Mouse (Mus musculus) ES-E14 (cell line): Measurements from ENCODE around the gene Pard6b. TPM values are rescaled to one million over a fixed set of nuclear protein-coding genes. Genes with fewer than 3 reads are reported as not detected.
A peak's percentile ranks its signal among the peaks of the same experiment; 100 is the strongest.

Experiments
- DNase-seq: peaks from one replicate; pipeline ENCODE4 v3.0.0-alpha.2; 2013; ENCODE audit warnings: low read depth, low spot score
- H3K27ac ChIP-seq: 2 replicates; pipeline ENCODE4 v1.5.1; 2012; ENCODE audit warnings: low read depth, mild to moderate bottlenecking, low read length, moderate library complexity, mixed read lengths; ENCODE audit not compliant: poor library complexity, insufficient read depth, severe bottlenecking
- H3K36me3 ChIP-seq: 2 replicates; pipeline ENCODE4 v1.6.1; 2012; ENCODE audit warnings: mild to moderate bottlenecking, low read length, moderate library complexity, mixed read lengths; ENCODE audit not compliant: control insufficient read depth, poor library complexity, insufficient read depth, severe bottlenecking
- H3K4me1 ChIP-seq, 2 experiments: fragments of 150-350 bp in 1 of 2; sonication (generic) in 1 of 2; 2 replicates each; pipeline ENCODE4 v1.6.1; 2012; ENCODE audit warnings: low read length in 2 of 2, mild to moderate bottlenecking in 1 of 2, mixed read lengths in 1 of 2; ENCODE audit not compliant: control insufficient read depth in 2 of 2, insufficient read depth in 2 of 2, poor library complexity in 1 of 2
- H3K4me3 ChIP-seq, 2 experiments: fragments of 150-350 bp in 1 of 2; sonication (generic) in 1 of 2; 2 replicates each; pipeline ENCODE4 v1.5.1; 2012; ENCODE audit warnings: low read length in 2 of 2, low read depth in 1 of 2, mild to moderate bottlenecking in 1 of 2, mixed read lengths in 1 of 2; ENCODE audit not compliant: insufficient read depth in 1 of 2, poor library complexity in 1 of 2, severe bottlenecking in 1 of 2
- H3K9ac ChIP-seq: 2 replicates; pipeline ENCODE4 v1.6.1; 2012; ENCODE audit warnings: low read depth, mild to moderate bottlenecking, low read length, mixed read lengths; ENCODE audit not compliant: poor library complexity, insufficient read depth, severe bottlenecking
- H3K9me3 ChIP-seq: fragments of 150-350 bp; sonication (generic); 2 replicates; pipeline ENCODE4 v1.6.1; 2012; ENCODE audit warnings: low read depth, mild to moderate bottlenecking, low read length; ENCODE audit not compliant: control insufficient read depth, insufficient read depth
- CHD2 ChIP-seq: IDR thresholded peaks from 2 replicates; pipeline ENCODE4 v1.6.1; 2014; ENCODE audit warnings: mild to moderate bottlenecking, low read depth, low read length, inconsistent platforms
- HCFC1 ChIP-seq: IDR thresholded peaks from 2 replicates; pipeline ENCODE4 v1.6.1; 2012; ENCODE audit warnings: low read length, inconsistent platforms, borderline replicate concordance; ENCODE audit not compliant: insufficient read depth
- MAFK ChIP-seq: IDR thresholded peaks from 2 replicates; pipeline ENCODE4 v1.6.1; 2014; ENCODE audit warnings: mild to moderate bottlenecking, low read depth, low read length, inconsistent platforms; ENCODE audit not compliant: insufficient read depth
- ZC3H11A ChIP-seq: IDR thresholded peaks from 2 replicates; pipeline ENCODE4 v1.6.1; 2012; ENCODE audit warnings: low read depth, mild to moderate bottlenecking, inconsistent platforms, low read length, borderline replicate concordance
- ZNF384 ChIP-seq: IDR thresholded peaks from 2 replicates; pipeline ENCODE4 v1.6.1; 2012; ENCODE audit warnings: low read depth, low read length, inconsistent platforms
- in situ Hi-C, 2 experiments: fragments of 600-800 bp; cut with MboI; formaldehyde crosslinking; loops; one replicate each; pipeline ENCODE4 v1.15.1; 2025; ENCODE audit warnings: low sequenced_read_pairs in 2 of 2, inconsistent platforms in 1 of 2; ENCODE audit not compliant: unreplicated experiment in 2 of 2
- total RNA-seq: library from RNA; depleted of rRNA; stranded (reverse); fragments of 300-350 nt; gene quantifications from 2 replicates; pipeline ENCODE4 v1.2.3, GENCODE M21; 2012

Pard6b gene
- total RNA-seq, 1 experiment: 15.3 TPM

- TF ChIP-seq ZC3H11A: no peak
- no peak for TF ChIP-seq CHD2
- no peak for TF ChIP-seq HCFC1
- Histone ChIP-seq H3K36me3 (peaks cover 2% of the 10 kb centered on the region; the same call in 1 of the 2 replicates), H3K4me3 (no peak overlapping the region), H3K9ac (no peak overlapping the region), H3K4me1 (peaks cover 5 to 11% of the 10 kb centered on the region in 2 experiments; a peak in 2 of 4 replicates), H3K9me3 (no peaks in the 10 kb centered on the region), H3K27ac (no peak overlapping the region)
- no peak for DNase-seq
- in situ Hi-C loops: no loop called here
Measured at GRCm38 (mm10) chr2:168083593-168083992, 2.8 kb downstream of the Pard6b start.

DNA sequence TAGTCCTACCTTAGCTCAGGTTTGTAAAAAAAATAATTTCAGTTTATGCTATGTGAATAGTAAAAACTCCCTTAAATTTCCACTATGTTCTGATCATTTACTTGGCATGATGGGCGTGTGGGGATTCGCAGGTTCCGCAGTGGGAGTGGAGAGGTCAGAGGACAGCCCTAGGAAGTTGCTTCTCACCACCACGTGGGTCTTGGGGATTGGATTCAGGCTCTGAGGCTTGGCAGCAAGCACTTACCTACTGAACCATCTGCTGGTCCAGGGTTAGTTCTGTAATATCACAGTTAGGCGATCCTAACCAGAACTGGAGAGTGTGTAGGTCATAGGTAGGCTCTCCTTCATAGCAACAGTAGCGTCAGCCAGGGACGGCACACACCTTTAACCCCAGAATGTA is 3.4 kb downstream of the Pard6b start:
- no peak overlapping the region for H3K27ac ChIP-seq
- no peak overlapping the region for H3K9ac ChIP-seq
- no peak for TF ChIP-seq ZNF384
- TF ChIP-seq HCFC1: no peak
- no peak for TF ChIP-seq CHD2
- TF ChIP-seq MAFK: no peak
- no peak for TF ChIP-seq ZC3H11A
- H3K4me1 ChIP-seq: peaks cover 4 to 6% of the 10 kb centered on the region in 2 experiments; a peak in 2 of 4 replicates
- no peak overlapping the region for H3K4me3 ChIP-seq
- H3K36me3 ChIP-seq: peaks cover 4% of the 10 kb centered on the region; the same call in 1 of the 2 replicates
- no peaks in the 10 kb centered on the region for H3K9me3 ChIP-seq
- no peak for DNase-seq
- in situ Hi-C loops: no loop called here

GRCm38 (mm10) chr2:168085621-168086265 is 4.9 kb downstream of the Pard6b start:
- in situ Hi-C loops: no loop called here
- Histone ChIP-seq H3K27ac (no peak overlapping the region), H3K4me3 (no peak overlapping the region), H3K9ac (no peak overlapping the region), H3K4me1 (peaks cover 0 to 4% of the 10 kb centered on the region in 2 experiments; a peak in 1 of 4 replicates), H3K36me3 (peaks cover 17% of the 10 kb centered on the region; the same call in 1 of the 2 replicates), H3K9me3 (no peaks in the 10 kb centered on the region)
- no peak for DNase-seq
- TF ChIP-seq ZNF384 (no peak), MAFK (no peak), HCFC1 (no peak), ZC3H11A (no peak), CHD2 (no peak)

DNA sequence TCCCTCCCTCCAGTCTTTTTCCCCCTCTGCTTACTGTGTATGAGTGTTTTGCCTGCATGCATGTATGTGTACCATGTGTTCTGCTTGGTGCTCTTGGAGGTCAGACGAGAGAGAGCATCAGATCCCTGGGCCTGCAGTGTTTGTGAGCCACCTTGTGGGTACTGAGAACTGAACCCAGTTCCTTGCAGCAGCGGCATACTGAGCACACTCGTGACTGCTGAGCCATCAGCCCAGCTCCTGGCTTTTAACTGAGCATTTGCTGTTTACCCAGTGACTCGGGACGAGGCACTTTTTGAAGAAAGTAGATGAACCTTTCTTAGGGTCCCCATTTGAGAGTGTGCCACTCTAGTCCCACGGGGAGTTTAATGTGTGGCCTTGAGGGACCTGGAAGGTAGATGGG is 5.5 kb downstream of the Pard6b start:
- no peak overlapping the region for H3K4me3 ChIP-seq
- in situ Hi-C loops: no loop called here

DNA sequence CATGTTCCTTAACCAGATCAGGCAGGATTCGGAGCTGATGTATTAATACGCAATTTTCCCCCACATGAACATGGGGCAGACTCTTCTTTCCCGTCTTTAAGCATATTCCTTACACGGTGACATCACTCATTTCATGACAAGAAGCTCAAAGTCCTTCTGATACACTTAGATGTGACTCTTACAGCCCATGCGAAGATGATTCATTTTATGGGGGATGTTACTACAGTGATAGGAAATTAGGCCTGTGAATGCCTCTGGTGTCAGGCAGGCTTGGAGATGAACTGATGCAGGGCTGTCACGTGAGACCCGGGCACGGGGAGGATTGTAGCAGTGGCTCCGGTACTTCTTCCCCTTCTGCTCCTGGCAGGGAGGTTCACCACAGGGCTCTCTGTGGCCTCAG is 6.0 kb downstream of the Pard6b start:
- H3K27ac ChIP-seq: no peak overlapping the region
- peaks cover 0 to 4% of the 10 kb centered on the region in 2 experiments; a peak in 1 of 4 replicates for H3K4me1 ChIP-seq
- TF ChIP-seq ZNF384: no peak
- TF ChIP-seq HCFC1: no peak
- TF ChIP-seq ZC3H11A: no peak
- TF ChIP-seq MAFK: no peak
- 0 out of 2 replicates have a peak overlapping the region, but pooled peaks have one; percentile 41 for H3K9ac ChIP-seq
- in situ Hi-C loops: no loop called here
- no peak for DNase-seq
- peaks cover 21% of the 10 kb centered on the region; the same call in 1 of the 2 replicates for H3K36me3 ChIP-seq
- no peak overlapping the region for H3K4me3 ChIP-seq
- no peaks in the 10 kb centered on the region for H3K9me3 ChIP-seq

More for the DNA sequence above, 5.5 kb downstream of the Pard6b start:
- TF ChIP-seq HCFC1: no peak
- TF ChIP-seq MAFK: no peak
- TF ChIP-seq ZNF384: no peak
- H3K36me3 ChIP-seq: peaks cover 20% of the 10 kb centered on the region; the same call in 1 of the 2 replicates
- H3K9ac ChIP-seq: peak overlapping the region; percentile 41; the same call in 1 of the 2 replicates
- H3K4me1 ChIP-seq: peaks cover 0 to 4% of the 10 kb centered on the region in 2 experiments; a peak in 1 of 4 replicates
- no peaks in the 10 kb centered on the region for H3K9me3 ChIP-seq
- H3K27ac ChIP-seq: no peak overlapping the region
- no peak for DNase-seq
